Mouse (Mus musculus): ENCODE measurements around the gene Auts2. TPM values are rescaled to one million over a fixed set of nuclear protein-coding genes. Genes with fewer than 3 reads are reported as not detected.

Gene Auts2
- total RNA-seq, 2 experiments from 2014 or later: 24.7 to 47.4 TPM

GRCm38 (mm10) chr5:132500817-132501231, 42.3 kb downstream of the Auts2 start:
- no peak for DNase-seq

DNA sequence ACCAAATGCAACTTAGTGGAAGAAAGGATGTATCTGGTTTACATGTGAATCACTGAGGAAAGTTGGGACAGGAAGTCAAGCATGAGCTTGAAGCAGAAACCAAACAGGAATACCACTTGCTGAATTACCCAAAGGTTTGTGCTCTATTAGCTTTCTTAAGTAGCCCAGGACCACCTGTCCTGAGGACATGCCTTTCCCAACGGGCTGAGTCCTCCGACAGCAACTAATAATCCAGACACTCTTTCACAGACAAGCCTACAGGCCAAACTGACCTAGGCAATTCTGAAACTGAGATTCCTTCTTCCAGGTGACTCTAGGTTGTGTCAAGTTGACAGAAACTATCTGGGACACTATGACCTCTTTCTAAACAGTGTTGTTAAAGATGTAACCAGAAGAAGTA, 44.2 kb downstream of the Auts2 start:
- DNase-seq: no peak

DNA sequence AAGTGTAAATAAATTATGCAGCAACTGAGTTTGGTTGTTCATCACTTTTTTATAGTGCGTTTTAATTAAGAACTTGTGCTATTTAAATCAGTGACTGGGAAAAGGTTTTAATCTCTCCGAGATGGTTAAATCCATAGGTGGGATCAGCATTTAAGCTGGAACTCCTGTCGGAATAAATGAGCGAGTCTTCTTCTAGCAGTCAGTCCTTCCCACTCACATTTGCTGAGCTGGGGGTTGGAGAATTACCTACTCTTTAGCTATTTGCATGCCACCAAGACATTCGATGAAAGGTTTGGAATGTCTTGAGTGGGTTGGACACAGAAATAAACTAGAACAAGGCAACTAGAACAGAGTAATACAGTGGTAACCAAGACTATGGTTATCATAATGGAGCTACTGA, 45.1 kb downstream of the Auts2 start:
- no peak for DNase-seq

DNA sequence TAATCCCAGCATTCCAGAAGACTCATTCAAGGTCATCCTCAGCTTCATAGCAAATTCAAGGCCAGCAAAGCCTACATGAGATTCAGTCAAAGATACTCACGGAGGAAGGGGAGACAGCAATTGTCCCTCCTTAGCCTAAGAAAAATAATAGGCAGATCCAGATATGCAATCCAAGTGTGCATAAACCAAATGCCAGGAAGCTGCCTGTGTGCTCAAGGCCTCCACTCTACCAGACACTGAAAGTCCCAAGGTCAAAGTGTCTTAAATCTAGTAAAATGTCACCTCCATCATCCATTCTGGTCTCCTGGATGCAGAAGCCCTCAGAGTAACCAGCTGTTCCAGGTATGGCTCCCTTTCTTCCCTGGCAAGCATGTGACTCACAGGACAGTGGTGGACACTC, 50.4 kb downstream of the Auts2 start:
- DNase-seq: no peak

DNA sequence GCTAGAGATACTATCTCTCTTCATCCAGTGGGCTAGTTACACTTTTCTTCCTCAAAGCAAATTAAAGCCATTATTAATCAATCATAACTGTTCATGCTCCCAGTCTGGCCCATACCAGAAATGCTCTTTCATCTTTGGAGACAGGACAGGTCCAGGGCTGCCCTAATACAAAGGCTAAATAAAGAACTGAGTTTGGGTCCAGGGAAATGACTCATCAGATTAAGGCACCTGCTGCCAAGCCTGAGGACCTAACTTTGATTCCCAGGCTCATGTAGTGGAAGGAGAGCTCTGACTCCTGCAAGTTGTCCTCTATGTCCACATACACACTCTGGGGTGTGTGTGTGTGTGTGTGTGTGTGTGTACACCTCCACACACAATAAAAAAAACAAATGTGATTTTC, 51.1 kb downstream of the Auts2 start:
- DNase-seq: peak; percentile 19

GRCm38 (mm10) chr5:132491508-132491907, 51.6 kb downstream of the Auts2 start:
- no peak for DNase-seq

DNA sequence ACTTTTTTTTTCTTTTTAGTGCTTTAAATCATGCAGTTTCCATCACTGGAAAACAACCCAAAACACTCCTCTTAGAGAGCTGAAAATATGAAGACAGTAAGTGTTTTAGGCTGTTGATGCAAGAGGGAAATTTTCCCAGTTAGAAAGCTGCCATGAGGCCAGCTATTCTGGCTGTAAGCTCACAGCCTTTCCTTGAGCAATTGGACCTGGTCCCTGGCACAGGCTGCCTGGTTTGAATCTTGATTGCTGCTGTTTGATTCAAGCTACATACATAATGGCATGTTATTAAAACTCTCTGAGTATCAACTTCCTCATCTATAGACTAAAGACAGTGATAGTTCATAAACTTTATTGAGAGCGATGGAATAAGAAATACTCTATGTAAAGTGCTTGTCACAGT, 52.8 kb downstream of the Auts2 start:
- DNase-seq: peak; percentile 57

DNA sequence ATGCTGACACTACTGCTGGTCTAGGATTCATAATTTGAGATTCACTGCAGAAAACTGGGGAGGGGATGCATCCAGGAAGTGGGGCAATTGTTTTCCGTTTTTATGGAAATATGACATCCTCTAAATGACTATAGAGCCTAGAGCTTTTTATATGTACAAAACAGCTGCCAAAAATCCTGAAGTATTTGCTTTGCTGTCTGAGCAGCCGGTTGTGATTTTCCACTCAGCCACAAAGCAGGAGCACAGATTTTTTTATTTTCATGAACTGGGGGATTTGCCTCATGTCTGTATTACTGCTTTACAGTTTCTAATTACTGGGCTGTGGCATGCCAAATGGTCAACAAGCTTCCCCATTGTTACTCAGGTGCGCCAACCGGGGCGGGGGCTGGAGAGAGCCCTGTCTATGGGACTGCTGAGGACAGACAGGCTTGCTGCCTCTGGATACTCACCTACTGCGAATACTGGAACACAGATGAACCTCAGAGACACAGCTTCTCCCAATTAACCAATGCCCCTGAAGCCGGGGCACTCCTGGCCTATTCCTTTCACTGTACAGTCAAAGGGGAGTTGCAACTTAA, 53.3 kb downstream of the Auts2 start:
- DNase-seq: no peak

DNA sequence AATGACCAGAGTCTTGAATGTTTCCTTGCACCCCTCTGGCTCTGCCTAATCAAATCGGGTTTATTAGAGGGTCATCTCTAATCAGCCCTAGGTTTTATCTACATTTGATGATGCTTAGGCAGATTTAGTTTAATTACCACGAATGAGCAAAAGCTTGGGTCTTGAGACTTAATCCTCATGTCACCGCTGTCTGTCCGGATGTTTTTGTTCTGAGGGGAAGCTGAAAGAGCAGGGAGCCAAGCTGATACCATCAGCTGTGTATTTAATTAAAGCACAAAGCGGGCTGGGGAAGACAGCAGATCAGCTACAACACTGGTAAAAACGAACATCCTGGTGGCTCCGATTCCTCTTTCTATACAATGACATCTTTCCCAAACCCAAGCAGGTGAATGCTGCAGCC, 56.3 kb downstream of the Auts2 start:
- no peak for DNase-seq

GRCm38 (mm10) chr5:132485994-132486393, 57.1 kb downstream of the Auts2 start:
- no peak for DNase-seq

DNA sequence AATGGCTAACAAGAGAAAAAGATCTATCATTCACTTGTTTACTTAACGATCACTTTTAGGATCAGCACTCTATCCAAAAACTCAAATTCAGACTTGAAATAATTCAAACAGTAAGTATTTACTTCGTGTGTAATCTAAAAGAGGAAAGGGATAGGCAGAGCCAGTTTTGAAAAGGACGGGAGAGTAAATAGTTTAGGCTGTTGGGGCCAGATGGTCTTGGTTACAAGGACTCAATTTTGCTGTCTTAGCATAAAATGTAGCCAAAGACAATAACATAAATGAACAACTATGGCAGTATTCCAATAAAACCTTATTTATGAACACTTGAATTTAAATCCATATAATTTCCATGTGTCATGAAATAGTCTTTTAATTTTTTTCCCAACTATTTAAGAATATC, 57.7 kb downstream of the Auts2 start:
- no peak for DNase-seq

DNA sequence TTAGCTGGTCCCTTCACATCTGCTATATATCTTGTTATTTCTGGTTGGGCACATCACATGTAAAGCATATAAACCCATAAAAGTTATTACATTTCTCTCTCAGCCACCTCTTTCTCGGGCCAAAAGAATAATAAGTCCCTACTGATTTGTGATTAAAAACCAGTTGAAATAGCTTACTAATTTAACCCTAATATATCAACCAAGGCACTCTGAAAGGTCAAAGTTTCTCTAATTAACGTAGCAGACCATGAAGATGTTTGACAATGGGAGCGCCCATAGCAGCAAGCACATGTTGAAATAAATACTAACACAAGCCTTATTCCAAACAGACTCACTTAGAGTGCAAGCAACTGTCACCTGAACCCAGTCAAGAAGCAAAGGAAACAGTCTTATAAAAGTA, 61.7 kb downstream of the Auts2 start:
- DNase-seq: no peak

DNA sequence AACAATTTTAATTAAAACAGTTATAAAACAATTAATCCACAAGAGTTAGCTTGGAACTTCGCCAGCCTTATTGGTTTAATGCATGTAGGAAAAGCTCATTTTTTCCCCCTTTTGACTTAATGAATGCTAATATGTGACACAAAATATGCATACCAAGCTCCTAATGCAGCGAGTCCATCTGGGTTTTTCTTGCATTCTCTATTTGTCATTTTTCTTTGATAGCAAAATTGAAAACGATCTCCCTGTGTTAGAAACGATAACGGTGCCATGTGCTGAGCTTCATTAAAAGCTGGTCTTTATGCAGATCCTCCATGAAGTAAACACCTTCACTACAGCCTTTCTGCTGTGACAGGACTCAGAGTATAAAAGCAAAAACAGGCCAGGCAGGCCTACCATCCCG, 62.7 kb downstream of the Auts2 start:
- no peak for DNase-seq

GRCm38 (mm10) chr5:132479227-132479857, 63.8 kb downstream of the Auts2 start:
- no peak for DNase-seq

GRCm38 (mm10) chr5:132477533-132477932, 65.6 kb downstream of the Auts2 start:
- no peak for DNase-seq

DNA sequence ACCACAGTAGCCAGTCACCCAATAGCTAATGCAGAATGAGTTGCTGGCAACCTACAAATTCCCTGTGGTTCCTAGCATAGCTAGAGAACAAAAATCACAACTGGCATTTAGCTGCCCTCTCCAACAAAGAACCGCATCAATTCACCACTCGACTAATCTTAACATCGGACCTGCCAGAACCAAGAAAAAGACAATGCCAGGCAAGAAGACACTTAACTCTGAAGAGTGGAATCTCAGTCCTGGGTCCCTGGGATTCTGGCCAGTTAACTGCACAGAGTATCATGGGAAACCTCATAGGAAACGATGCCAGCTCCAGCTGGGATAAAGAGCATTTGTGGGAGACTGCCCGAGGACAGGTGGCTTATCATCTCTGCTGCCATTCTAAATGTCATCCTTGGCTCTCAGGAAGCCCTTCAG, 70.2 kb downstream of the Auts2 start:
- DNase-seq: peak; percentile 18

DNA sequence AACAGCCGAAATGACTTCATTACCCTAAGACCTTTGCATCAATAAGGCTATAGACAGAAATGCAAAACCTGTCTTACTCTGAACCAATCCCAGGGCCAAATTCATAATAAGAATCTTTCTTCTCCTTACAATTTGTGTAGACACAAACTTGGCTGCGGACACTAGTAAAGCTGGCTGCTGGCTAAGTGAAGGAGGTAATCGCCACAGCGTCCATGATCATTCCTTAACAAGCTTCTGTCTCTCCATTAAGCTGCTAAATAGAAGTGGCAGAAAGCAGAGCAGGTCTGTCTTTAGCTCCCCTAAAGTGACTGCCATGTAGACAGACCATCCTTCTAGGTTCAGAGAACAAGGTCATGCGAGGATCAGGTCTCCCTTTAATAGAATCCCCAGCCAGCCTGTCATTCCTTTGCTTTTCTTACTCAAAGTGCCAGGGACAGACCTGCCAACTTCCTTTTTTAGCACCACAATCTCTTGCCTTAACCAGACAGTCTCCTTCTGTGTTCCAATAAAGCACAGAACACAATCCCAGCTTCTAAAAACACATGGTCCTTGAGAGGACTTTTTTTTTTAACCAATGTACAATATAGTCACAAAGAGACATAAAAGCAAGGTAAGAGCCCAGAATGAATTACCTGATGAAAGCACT, 70.8 kb downstream of the Auts2 start:
- DNase-seq: no peak

DNA sequence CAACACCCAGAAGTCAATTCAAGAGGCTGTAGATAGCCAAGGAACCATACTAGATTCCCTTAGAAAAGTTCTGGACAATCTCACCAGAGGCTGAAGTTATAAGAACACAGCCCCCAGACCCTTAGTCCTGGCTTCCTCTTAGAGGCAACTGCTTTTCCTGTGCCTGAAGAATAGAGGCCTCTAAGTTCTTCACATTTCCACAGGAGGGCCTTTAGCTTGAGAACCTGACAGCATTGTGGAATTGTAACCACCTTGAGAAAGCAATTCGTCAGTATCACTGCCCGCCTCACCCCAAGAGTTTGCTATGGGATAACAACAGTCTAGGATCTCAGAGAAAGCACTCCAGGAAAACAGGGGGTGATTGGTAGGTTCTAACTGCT, 75.8 kb downstream of the Auts2 start:
- no peak for DNase-seq

GRCm38 (mm10) chr5:132466427-132467363, 76.4 kb downstream of the Auts2 start:
- DNase-seq: peak; percentile 76

DNA sequence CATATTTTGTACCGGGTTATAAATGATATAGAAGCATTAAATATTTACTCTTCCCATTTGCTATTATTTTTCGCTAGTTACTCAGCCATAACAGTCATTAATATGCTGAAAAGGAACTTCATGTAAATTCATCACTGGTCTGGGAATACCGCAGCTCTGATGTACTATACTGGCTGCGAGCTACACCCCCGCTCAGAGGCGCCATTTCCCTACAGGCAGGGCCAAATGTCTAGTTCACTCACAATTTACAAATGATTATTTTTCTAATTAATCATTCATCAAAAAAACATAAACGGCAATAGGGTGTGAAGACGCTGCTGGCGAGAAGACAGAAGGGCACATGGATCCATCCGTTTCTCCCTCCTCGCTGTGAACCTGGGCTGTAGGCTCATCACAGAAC, 80.6 kb downstream of the Auts2 start:
- DNase-seq: no peak

- DNase-seq: no peak
Measured at GRCm38 (mm10) chr5:132458498-132458897, 84.6 kb downstream of the Auts2 start.

DNA sequence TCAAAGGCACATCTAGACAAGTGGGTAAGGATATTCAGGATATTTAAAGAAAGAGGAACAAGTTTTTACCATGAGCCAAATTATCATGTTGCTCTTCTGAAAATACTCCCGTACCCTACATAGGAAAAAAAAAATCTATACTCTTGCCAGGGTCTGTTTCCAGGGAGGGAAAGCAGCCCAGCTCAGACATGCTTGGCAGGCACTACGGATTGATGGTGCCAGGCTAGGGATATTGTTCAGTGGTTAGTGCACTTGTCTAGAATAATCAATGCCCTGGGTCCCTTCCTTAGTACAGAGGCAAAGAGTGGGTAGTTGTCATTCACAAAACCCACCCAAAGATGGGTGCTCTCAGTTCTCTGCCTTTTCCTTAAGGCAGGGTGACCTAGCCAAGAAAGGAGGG, 90.8 kb downstream of the Auts2 start:
- DNase-seq: no peak

GRCm38 (mm10) chr5:132450071-132450470, 93.1 kb downstream of the Auts2 start:
- no peak for DNase-seq
